Mouse (Mus musculus) neural tube, embryonic 14.5 days (tissue): ENCODE results near the gene Frem1. TPM values are rescaled to one million over a fixed set of nuclear protein-coding genes. Genes with fewer than 3 reads are reported as not detected.
A peak's percentile ranks its signal among the peaks of the same experiment; 100 is the strongest.

Source experiments
- ATAC-seq: fragments of 200-750 bp; cut with Nextera tagmentation; 2 replicates; pipeline ENCODE4 v1.8.0; 2017; ENCODE audit warnings: low read depth, mild to moderate bottlenecking, moderate TSS enrichment, moderate library complexity
- H3K27ac ChIP-seq: fragments of 300-500 bp; sonication (generic); 2 replicates; pipeline ENCODE4 v1.5.1; 2014; ENCODE audit warnings: low read depth, mild to moderate bottlenecking, control low read depth, low read length, moderate library complexity, mixed read lengths
- H3K27me3 ChIP-seq: fragments of 300-500 bp; sonication (generic); 2 replicates; pipeline ENCODE4 v1.6.1; 2014; ENCODE audit warnings: low read length; ENCODE audit not compliant: control insufficient read depth, insufficient read depth
- H3K36me3 ChIP-seq: fragments of 300-500 bp; sonication (generic); 2 replicates; pipeline ENCODE4 v1.6.1; 2014; ENCODE audit warnings: low read length, mixed read lengths; ENCODE audit not compliant: control insufficient read depth, insufficient read depth
- H3K4me1 ChIP-seq: fragments of 300-500 bp; sonication (generic); 2 replicates; pipeline ENCODE4 v1.6.1; 2014; ENCODE audit warnings: low read length; ENCODE audit not compliant: control insufficient read depth, insufficient read depth
- H3K4me2 ChIP-seq: fragments of 300-500 bp; sonication (generic); 2 replicates; pipeline ENCODE4 v1.6.1; 2014; ENCODE audit warnings: mild to moderate bottlenecking, low read depth, low read length, control low read depth
- H3K4me3 ChIP-seq: fragments of 300-500 bp; sonication (generic); 2 replicates; pipeline ENCODE4 v1.5.1; 2014; ENCODE audit warnings: low read depth, low read length, control low read depth, mixed read lengths
- H3K9ac ChIP-seq: fragments of 300-500 bp; sonication (generic); replicated peaks from 2 replicates; pipeline ENCODE4 v1.6.1; 2014; ENCODE audit warnings: low read depth, mild to moderate bottlenecking, control low read depth, low read length, mixed read lengths
- H3K9me3 ChIP-seq: fragments of 300-500 bp; sonication (generic); 2 replicates; pipeline ENCODE4 v1.6.1; 2016; ENCODE audit warnings: low read length; ENCODE audit not compliant: control insufficient read depth
- WGBS: fragments of 180-500 bp; shearing (Covaris S2); extraction: QIAGEN DNeasy Blood & Tissue Kit; methylation state at CpG from one replicate; pipeline ENCODE4 v1.1.7; 2014; 5-methylcytosine and 5-hydroxymethylcytosine counted together
- polyA plus RNA-seq: library from polyadenylated mRNA; unstranded; fragments of >200 nt; fragmentation: Nextera tagmentation; extraction: Ambion mirVana; gene quantifications from 2 replicates; pipeline ENCODE4 v1.2.1, GENCODE M21; 2014

Gene Frem1
- polyA plus RNA-seq, 1 experiment from 2014 or later = 2.9 TPM

GRCm38 (mm10) chr4:82953992-82954391 lies 98.1 kb downstream of the Frem1 start:
- 24% methylated on average over 4 of the region's 4 CpGs for WGBS
- H3K36me3 ChIP-seq = no peaks in the 10 kb centered on the region
- H3K4me1 ChIP-seq = peaks cover 5% of the 10 kb centered on the region; the same call in 1 of the 2 replicates
- no peak for ATAC-seq
- H3K27ac ChIP-seq = no peak overlapping the region
- H3K4me3 ChIP-seq = no peak overlapping the region
- H3K27me3 ChIP-seq = no peaks in the 10 kb centered on the region
- no peak overlapping the region for H3K9ac ChIP-seq
- no peaks in the 10 kb centered on the region for H3K9me3 ChIP-seq
- no peak overlapping the region for H3K4me2 ChIP-seq

DNA sequence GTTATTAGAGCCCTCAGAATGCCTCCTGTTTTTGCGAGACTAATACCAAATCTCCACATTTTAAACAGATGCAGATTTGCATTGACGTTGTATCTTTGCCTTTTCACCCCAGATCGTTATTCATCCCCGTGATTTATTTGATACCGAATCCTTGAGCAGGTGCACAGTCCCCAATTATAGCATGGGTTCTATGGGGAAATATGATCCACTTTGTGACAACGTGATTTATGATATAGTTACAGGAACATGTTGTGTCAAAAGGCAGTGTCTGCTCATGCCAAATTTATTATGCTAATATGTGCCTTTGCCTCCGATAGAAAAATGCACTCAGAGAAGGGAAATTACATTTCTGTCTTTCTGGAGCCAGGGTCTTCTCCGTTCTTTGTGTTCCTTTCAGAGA lies 102.6 kb downstream of the Frem1 start:
- no peaks in the 10 kb centered on the region for H3K36me3 ChIP-seq
- no peaks in the 10 kb centered on the region; the same call in 1 of the 2 replicates for H3K4me1 ChIP-seq
- H3K4me3 ChIP-seq = no peak overlapping the region
- H3K27ac ChIP-seq = peak overlapping the region; percentile 4; the same call in 1 of the 2 replicates
- H3K9me3 ChIP-seq = no peaks in the 10 kb centered on the region
- H3K27me3 ChIP-seq = no peaks in the 10 kb centered on the region
- no peak overlapping the region for H3K4me2 ChIP-seq
- H3K9ac ChIP-seq = no peak overlapping the region
- no peak for ATAC-seq
- 38% methylated on average over 8 of the region's 8 CpGs for WGBS

GRCm38 (mm10) chr4:82946721-82947120 lies 105.4 kb downstream of the Frem1 start:
- Histone ChIP-seq H3K36me3 (no peaks in the 10 kb centered on the region), H3K27me3 (no peaks in the 10 kb centered on the region), H3K9me3 (no peaks in the 10 kb centered on the region), H3K4me3 (no peak overlapping the region), H3K4me2 (no peak overlapping the region), H3K27ac (no peak overlapping the region; the same call in 1 of the 2 replicates), H3K4me1 (no peaks in the 10 kb centered on the region; the same call in 1 of the 2 replicates), H3K9ac (no peak overlapping the region)
- 36% methylated on average over 8 of the region's 8 CpGs for WGBS
- peak; percentile 16; the same call in 1 of the 2 replicates for ATAC-seq

DNA sequence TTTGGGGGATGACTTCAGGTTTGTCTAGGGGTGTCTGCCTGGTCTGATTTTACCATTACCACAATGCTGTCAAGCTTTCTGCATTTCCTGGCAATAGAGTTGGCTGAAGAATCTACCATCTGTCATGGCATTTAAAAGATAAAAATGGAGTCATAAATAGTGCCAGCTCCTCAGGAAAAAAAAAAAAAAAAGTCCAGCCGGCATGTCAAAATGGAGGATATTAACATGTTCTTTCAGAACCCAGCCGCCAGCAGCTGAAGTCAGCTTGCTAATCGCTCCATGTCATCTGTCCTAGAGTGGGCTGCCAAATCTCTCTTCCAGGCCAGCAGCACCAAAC lies 105.9 kb downstream of the Frem1 start:
- Histone ChIP-seq H3K27ac (peak overlapping the region; percentile 68; the same call in 1 of the 2 replicates), H3K36me3 (no peaks in the 10 kb centered on the region), H3K27me3 (no peaks in the 10 kb centered on the region), H3K4me2 (no peak overlapping the region), H3K9me3 (no peaks in the 10 kb centered on the region), H3K4me3 (no peak overlapping the region), H3K9ac (no peak overlapping the region), H3K4me1 (no peaks in the 10 kb centered on the region; the same call in 1 of the 2 replicates)
- ATAC-seq = peak; percentile 57; the same call in 1 of the 2 replicates
- 20% methylated on average over 3 of the region's 3 CpGs for WGBS

- ATAC-seq = peak; percentile 49; the same call in 1 of the 2 replicates
- H3K27me3 ChIP-seq = no peaks in the 10 kb centered on the region
- no peaks in the 10 kb centered on the region for H3K9me3 ChIP-seq
- peak overlapping the region; percentile 68; the same call in 1 of the 2 replicates for H3K27ac ChIP-seq
- H3K36me3 ChIP-seq = no peaks in the 10 kb centered on the region
- WGBS = 54% methylated on average over 9 of the region's 9 CpGs
- no peak overlapping the region for H3K4me3 ChIP-seq
- no peak overlapping the region for H3K9ac ChIP-seq
- no peaks in the 10 kb centered on the region; the same call in 1 of the 2 replicates for H3K4me1 ChIP-seq
- H3K4me2 ChIP-seq = no peak overlapping the region
These were observed 106.4 kb downstream of the Frem1 start for GRCm38 (mm10) chr4:82945572-82946275.

- no peaks in the 10 kb centered on the region for H3K9me3 ChIP-seq
- no peak overlapping the region for H3K4me2 ChIP-seq
- no peak overlapping the region for H3K27ac ChIP-seq
- no peak overlapping the region for H3K9ac ChIP-seq
- no peaks in the 10 kb centered on the region for H3K4me1 ChIP-seq
- H3K27me3 ChIP-seq = no peaks in the 10 kb centered on the region
- no peak overlapping the region for H3K4me3 ChIP-seq
- WGBS = 93% methylated on average over 5 of the region's 5 CpGs
- ATAC-seq = no peak
- H3K36me3 ChIP-seq = no peaks in the 10 kb centered on the region
These were observed 111.5 kb downstream of the Frem1 start for GRCm38 (mm10) chr4:82940680-82941079.

GRCm38 (mm10) chr4:82940248-82940647 lies 111.9 kb downstream of the Frem1 start:
- no peak for ATAC-seq
- H3K9ac ChIP-seq = no peak overlapping the region
- no peak overlapping the region for H3K4me2 ChIP-seq
- H3K4me1 ChIP-seq = no peaks in the 10 kb centered on the region
- H3K27ac ChIP-seq = no peak overlapping the region
- 82% methylated on average over 13 of the region's 13 CpGs for WGBS
- no peaks in the 10 kb centered on the region for H3K36me3 ChIP-seq
- H3K9me3 ChIP-seq = no peaks in the 10 kb centered on the region
- H3K4me3 ChIP-seq = no peak overlapping the region
- H3K27me3 ChIP-seq = no peaks in the 10 kb centered on the region

DNA sequence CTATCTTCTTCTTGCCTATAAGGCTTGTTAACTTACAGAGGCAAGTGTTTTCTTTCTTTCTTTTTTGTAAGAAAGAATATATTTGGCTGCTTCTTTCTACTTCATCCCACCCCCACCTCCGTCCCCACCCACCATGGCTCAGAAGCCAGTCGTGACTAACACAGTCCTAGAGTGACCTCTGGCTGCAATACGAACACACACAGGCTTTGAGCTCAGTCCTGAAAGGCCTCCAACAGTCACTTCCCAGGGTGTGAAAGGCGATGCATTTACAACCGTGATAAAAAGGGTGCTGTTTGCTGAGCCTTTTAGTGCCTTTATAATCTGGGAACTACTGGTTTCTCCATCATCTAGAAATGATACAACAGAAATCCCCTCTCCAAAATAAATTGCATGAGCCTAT lies 117.8 kb downstream of the Frem1 start:
- no peak overlapping the region for H3K27ac ChIP-seq
- 1% methylated on average over 5 of the region's 5 CpGs for WGBS
- H3K4me2 ChIP-seq = no peak overlapping the region
- no peak overlapping the region for H3K4me3 ChIP-seq
- no peaks in the 10 kb centered on the region for H3K36me3 ChIP-seq
- peak; percentile 95 for ATAC-seq
- H3K27me3 ChIP-seq = no peaks in the 10 kb centered on the region
- peaks cover 5% of the 10 kb centered on the region; the same call in 1 of the 2 replicates for H3K4me1 ChIP-seq
- H3K9ac ChIP-seq = no peak overlapping the region
- H3K9me3 ChIP-seq = no peaks in the 10 kb centered on the region

GRCm38 (mm10) chr4:82933698-82934210 lies 118.4 kb downstream of the Frem1 start:
- peak overlapping the region; percentile 13; the same call in 1 of the 2 replicates for H3K4me3 ChIP-seq
- H3K4me1 ChIP-seq = peaks cover 5% of the 10 kb centered on the region; the same call in 1 of the 2 replicates
- WGBS = 2% methylated on average over 14 of the region's 14 CpGs
- no peaks in the 10 kb centered on the region for H3K27me3 ChIP-seq
- no peak overlapping the region; the same call in 1 of the 2 replicates for H3K9ac ChIP-seq
- 0 out of 2 replicates have a peak overlapping the region, but pooled peaks have one; percentile 48 for H3K27ac ChIP-seq
- peak overlapping the region; percentile 30 for H3K4me2 ChIP-seq
- peak; percentile 81 for ATAC-seq
- H3K9me3 ChIP-seq = no peaks in the 10 kb centered on the region
- no peaks in the 10 kb centered on the region for H3K36me3 ChIP-seq
